Mouse (Mus musculus) urinary bladder, adult 18-20 months (tissue): Measurements from ENCODE around the gene Gm42791.
A peak's percentile ranks its signal among the peaks of the same experiment; 100 is the strongest.

ENCODE experiments used
- DNase-seq, 2 experiments: peaks; one replicate each; pipeline ENCODE4 v3.0.0; 2022; ENCODE audit warnings: low spot score in 2 of 2, mixed read lengths in 2 of 2

The Gm42791 gene

DNA sequence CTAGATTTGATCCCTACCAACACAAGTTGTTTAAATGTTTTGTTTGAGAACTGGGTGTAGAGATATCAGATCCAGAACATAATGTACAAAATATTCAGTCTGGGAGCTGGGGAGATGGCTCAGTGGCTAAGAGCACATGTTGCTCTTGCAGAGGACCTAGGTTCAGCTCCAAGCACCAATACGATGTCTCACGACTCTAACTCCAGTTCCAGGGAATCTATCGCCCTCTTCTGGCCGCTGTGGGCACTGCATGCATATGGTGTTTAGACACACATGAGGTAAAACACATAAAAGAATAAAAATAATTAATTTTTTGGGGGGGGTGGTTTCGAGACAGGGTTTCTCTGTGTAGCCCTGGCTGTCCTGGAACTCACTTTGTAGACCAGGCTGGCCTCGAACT is 42.5 kb downstream of the Gm42791 start:
- no peak for DNase-seq

DNA sequence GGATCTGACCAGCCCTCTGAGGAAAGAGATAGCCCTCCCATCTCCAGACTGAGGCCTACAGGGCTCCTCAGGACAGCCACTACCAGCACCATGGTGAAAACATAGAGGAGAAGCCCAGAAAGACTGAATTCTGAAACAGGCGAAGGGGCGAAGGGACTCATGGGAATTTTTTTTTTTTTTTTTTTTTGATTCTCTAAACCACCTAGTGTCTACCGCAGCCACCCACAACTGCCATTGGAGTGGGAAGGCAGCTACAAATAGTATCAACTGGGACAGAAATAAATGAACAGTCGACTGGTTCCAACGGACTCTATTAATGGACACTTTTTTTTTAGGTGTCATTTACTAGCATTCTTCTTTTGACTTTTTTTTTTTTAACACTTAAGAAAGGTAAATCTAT is 43.6 kb downstream of the Gm42791 start:
- DNase-seq, result no peak

GRCm38 (mm10) chr5:148950064-148950463 is 44.9 kb downstream of the Gm42791 start:
- DNase-seq, result no peak

DNA sequence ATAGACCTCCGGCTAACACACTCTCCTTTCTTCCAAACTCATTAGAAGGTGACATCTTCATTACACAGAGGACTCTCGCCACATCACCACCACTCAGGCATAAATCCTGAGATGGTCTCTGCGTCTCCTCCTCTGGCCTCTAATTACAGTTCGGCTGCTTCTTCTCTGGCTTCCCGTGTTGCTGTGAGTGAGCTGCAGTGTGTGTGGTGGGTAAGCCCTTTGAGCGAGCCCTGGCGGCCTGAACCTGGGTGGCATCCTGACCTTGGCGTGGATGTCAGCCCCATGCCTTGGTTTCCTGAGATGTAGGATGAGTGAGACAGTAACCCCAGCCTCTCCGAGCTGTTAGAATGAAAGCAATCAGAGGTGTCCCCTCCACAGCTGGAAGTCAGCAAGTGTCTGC is 46.4 kb downstream of the Gm42791 start:
- DNase-seq, result no peak

- no peak for DNase-seq
These were observed 47.5 kb downstream of the Gm42791 start for GRCm38 (mm10) chr5:148947412-148947811.

GRCm38 (mm10) chr5:148946787-148947186 is 48.2 kb downstream of the Gm42791 start:
- no peak for DNase-seq

- no peak for DNase-seq
These were observed 49.2 kb downstream of the Gm42791 start for GRCm38 (mm10) chr5:148945735-148946134.

DNA sequence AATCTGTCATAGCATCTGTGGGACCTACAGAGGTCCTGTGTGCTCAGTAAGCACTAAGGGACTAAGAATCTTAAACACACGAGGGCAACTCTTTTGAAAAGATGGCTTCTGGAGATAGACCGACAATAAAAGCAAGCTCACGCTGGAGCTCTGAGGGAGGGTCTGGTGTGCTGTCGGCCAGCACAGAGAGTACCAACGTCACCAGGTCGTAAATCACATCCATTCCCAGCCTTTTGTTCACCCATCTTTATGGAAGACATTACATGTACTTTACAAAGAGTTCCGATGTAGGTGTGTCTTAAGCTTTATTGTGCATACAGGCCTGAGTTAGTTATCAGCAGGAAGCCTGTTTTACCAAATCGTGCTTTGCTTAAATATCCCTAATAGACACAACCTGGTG is 50.9 kb downstream of the Gm42791 start:
- no peak for DNase-seq

DNA sequence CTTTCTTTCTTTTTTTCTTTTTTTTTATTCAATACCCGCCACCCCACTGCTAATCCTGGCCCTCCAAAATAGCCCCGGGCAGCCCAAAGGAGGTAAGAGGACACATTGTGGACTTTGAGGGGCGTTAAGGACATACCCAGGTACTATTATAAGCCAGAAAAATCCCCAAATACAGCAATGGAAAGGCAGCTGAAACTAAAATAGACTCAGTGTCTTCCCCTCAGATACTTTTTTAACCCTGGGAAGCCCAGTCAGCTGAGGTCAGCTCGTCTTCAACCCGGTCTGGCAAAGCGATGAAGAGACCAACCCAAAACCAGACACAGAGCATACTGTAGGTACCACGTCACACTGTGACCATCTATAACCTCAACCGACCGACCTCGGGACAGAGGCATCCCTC is 51.5 kb downstream of the Gm42791 start:
- no peak for DNase-seq

- no peak for DNase-seq
These were observed 52.0 kb downstream of the Gm42791 start for GRCm38 (mm10) chr5:148942957-148943356.

GRCm38 (mm10) chr5:148942305-148942704 is 52.6 kb downstream of the Gm42791 start:
- DNase-seq, result no peak

- no peak for DNase-seq
These were observed 53.1 kb downstream of the Gm42791 start for GRCm38 (mm10) chr5:148941867-148942266.

DNA sequence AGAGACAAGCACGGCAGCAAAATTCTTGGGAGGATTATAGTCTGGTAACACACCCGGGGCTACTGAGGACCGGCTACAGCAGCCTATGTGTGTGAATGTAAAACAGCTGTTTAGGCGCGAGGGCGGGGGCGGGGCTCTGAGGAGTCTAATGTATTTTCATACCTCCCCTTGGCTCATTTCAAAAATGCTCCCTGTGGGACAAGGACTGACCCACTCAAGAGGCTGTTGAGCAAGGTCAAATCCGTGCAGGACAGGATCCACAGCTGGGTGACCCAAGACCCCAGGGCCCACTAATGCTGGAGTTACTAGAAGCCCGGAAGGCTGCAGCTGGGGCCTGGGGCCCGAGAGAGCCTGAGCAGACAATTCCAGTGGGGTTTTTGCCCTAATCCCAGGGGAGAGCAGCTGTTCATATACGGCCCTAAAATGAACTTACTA is 55.0 kb downstream of the Gm42791 start:
- DNase-seq, result no peak

DNA sequence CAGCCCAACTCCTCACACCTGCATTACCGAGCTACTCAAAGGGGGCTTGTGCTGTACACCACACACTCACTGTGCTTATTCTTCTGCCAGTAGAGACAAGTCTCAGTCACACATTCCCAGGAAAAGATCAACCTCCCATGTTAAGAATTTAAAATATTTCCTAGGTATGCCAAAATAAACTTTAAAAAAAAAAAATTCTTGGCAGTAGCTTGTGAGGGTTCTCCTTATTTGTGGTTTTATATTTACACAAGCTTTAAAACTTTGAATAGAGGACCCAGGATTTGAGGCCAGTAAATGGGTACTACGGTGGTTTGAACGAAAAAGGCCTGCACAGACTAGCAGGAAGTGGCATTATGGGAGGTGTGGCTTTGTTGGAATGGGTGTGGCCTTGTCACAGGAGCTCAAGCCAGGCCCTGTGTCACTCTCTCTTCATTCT is 58.4 kb downstream of the Gm42791 start:
- DNase-seq, result no peak

GRCm38 (mm10) chr5:148935871-148936270 is 59.1 kb downstream of the Gm42791 start:
- DNase-seq, result no peak

GRCm38 (mm10) chr5:148935071-148935821 is 59.7 kb downstream of the Gm42791 start:
- no peak for DNase-seq

- no peak for DNase-seq
These were observed 60.5 kb downstream of the Gm42791 start for GRCm38 (mm10) chr5:148934457-148934856.

DNA sequence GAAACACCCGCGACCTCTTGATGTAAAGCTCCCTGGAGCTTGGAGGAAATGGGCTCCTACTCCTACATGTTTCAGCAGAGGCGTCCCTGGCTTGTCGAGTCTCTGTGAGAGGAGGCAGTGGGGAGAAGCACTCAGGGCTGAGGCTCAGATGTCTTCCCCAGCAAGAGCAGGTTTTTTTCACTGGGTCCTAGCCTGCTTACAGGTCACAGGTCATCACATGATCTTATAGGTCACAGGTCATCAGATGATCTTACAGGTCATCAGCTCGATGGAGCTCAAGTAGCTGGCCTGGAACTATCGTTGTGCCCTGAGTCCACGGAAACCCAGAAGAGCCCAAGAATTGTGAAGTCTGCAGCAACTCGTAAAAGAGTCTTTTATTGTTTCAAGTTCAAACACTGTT is 61.2 kb downstream of the Gm42791 start:
- DNase-seq, result no peak

DNA sequence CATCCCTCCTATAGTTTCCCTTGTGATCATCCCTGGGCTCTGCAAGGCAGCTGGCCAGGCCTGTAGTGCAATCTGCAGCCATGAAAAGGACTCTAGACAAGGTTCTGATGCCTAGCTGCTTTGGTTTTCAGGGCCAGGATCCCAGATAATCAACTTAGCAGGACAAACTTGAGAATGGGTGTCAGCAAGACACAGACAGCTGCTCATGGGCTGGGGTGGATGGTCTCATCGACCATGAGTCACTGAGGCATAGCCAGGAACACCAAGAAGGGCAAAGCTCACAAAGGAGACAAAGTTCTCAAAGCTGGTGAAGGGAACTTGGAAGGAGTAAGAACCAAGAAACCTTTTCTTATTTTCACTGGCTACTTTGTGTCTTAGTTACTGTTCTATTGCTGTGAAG is 63.6 kb downstream of the Gm42791 start:
- DNase-seq, result no peak

DNA sequence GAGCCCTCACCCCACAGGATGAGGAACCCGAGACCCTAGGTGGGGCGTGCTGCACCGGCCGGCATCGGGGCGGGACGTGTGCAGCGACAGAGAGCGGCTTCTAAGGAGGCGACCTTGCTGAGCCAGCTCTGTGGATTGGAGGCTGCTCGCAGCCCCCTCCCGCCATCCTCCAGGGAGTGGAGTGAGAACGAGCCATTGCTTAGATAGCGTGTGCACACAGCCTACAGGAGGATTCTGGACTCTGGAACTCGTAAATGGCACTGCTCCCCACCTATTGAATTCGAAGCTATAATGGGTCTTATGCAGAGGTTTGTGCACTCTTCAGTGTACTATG is 65.9 kb downstream of the Gm42791 start, which contains the start of gene Katnal1:
Katnal1 (minus strand) TSS at position 205 of the 334 bp plus-strand sequence.
- no peak for DNase-seq

DNA sequence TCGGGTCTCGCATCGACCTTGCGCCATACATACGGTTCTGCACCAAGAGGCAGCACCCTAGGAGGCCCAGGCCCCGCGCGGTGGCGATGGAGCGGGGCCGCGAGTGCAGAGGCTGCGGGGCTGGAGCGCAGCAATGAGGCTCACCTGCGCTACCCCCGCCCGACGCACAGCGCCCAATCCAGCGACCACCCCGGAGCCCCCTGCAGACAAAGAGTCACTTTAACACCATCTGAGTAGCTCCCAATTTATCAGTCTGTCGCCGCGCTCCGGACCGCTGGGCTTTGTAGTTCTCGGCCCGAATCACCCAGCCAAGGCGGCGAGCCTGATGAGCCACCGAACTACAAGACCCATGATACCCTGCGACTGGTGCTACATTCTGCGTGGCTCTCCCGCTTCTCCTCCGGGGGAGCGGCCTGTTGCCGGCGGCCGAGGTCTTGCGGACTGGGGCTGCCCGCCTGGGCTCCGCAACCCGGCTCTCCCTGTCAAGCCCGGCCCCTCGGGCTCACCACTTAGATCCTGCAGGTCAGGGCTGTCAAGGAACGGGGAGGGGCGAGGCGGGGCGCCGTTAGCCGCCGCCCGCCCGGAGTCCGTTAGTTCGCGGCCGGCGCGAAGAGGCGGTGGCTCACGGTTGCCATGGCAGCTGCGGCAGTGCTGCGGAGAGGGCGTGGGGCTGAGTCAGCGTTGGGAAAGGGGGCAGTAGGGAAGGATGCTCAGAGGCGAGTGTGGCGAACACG is 66.4 kb downstream of the Gm42791 start:
- peak; percentile 89 to 91 for DNase-seq

DNA sequence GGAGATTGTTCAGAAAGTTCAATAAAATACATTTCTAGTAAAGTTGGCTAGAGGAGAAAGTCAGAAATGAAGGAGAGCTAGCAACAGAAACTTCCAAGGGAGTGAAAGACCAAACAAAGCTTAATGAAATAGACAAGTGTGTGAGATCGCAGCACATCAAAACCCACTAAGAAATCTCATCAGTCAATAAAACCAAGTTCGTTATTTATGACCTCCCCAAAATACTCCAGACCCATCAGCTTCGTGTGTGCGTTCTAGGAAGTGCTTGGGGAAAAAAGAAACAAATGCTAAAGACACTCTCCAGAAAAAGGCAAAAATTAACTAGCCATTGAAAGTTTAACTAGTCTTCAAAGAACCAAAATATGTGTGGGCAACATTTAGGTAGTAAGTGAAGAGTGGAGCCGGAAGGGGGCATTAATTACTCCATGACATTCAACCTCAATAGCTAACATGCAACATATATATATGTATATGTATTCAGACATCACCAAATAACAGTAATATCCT is 67.2 kb downstream of the Gm42791 start:
- DNase-seq, result no peak

DNA sequence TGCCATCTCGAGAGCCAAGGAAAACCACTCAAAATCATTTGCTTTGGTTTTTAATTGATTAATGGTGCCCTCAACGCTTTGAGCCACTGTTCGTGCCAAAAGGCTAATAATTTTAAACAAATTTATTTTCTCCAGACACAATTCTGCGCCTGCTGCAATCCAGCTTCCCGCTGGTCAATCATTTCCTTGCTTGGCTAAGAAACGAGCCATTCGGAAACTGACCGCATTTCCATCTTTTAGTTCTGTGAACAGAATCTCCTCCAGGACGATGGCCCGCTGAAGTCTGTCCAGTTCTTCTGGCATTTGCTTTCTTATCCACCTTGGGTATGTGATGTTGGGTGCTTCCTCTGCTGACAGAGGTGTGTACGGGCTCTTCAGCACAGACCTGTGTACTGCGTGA is 70.4 kb downstream of the Gm42791 start:
- DNase-seq, result no peak
